ENCODE assay signal across 18 mouse cellular contexts in the genomic region with DNA sequence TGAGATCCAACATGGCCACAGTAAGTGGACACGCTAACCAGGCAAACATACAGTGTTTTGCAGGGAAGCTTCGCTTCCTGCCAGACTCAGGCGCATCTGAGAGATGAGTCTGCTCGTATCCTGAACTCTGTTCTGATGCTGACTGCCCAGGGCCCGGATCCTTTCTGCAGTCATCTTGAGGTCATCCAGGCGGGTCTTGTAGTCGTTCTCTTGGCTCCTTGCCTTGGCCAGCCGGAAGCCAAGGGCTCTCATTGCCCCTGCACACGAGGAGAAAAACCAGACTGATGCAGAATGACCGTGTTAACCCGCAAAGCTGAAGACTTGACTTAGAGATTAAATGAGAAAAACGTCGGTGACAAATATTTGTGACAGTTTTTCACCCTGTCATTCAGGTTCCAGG. TPM values are rescaled to one million over a fixed set of nuclear protein-coding genes. Genes with fewer than 3 reads are reported as not detected.
DNase-seq lines count a peak whose midpoint lies in the region; ATAC-seq and TF ChIP-seq lines count a peak whose summit lies in the region.
"Had no signal": no experiment of that assay in that cellular context is flagged by ENCODE, and none has a peak within 500 bp of the region (broad histone marks: within the 10 kb centered on the region; RNA-seq: fewer than 3 reads in every experiment).

No protein-coding gene starts in this region.

- no peaks in the 10 kb centered on the region for H3K9me3 ChIP-seq in heart, embryonic 12.5 days (replicated peaks)
- H3K9me3 ChIP-seq in liver, postnatal 0 days (ENCODE audit: low read length): no peaks in the 10 kb centered on the region
- no peaks in the 10 kb centered on the region for H3K9me3 ChIP-seq in midbrain, embryonic 13.5 days
- H3K9me3 ChIP-seq: heart, embryonic 13.5 days had no signal

- DNase-seq in heart, adult 18-20 months: peak; percentile 55
- peak; percentile 11 for DNase-seq in liver, adult 2 months (ENCODE audit: extremely low read depth, low read depth, low spot score)
- DNase-seq in liver, postnatal 0 days: no peak
- peak; percentile 70 for DNase-seq in gastrocnemius, adult 2 months
- peak; percentile 41 for DNase-seq in heart, postnatal 25 days (ENCODE audit: low spot score)
- DNase-seq in cerebellum, adult 11-12 months: no peak
- DNase-seq: adrenal gland, postnatal 25 days; B cell, adult 2 months; cerebellum, adult 9-11 months; right cerebral cortex, adult 18-20 months; thymus, adult 2 months had no signal

- TF ChIP-seq POLR2A in liver, adult 2 months (IDR thresholded peaks at IDR 0.05; ENCODE audit: extremely low read depth, insufficient read depth, low read length): no peak

- no peaks in the 10 kb centered on the region for H3K36me3 ChIP-seq in heart, embryonic 12.5 days
- no peaks in the 10 kb centered on the region for H3K36me3 ChIP-seq in liver, adult 2 months (ENCODE audit: control insufficient read depth, insufficient read depth, low read length)
- H3K36me3 ChIP-seq in liver, postnatal 0 days (replicated peaks; ENCODE audit: insufficient read depth, low read length): no peaks in the 10 kb centered on the region
- no peaks in the 10 kb centered on the region for H3K36me3 ChIP-seq in midbrain, embryonic 13.5 days
- H3K36me3 ChIP-seq: heart, embryonic 13.5 days had no signal

- no peaks in the 10 kb centered on the region for H3K27me3 ChIP-seq in heart, embryonic 12.5 days (replicated peaks)
- H3K27me3 ChIP-seq in liver, adult 2 months (ENCODE audit: control insufficient read depth, insufficient read depth, low read length): no peaks in the 10 kb centered on the region
- H3K27me3 ChIP-seq in liver, postnatal 0 days (ENCODE audit: insufficient read depth, low read length): no peaks in the 10 kb centered on the region
- no peaks in the 10 kb centered on the region for H3K27me3 ChIP-seq in midbrain, embryonic 13.5 days
- H3K27me3 ChIP-seq: heart, embryonic 13.5 days; Patski had no signal

- H3K9ac ChIP-seq in heart, embryonic 12.5 days: no peak overlapping the region
- H3K9ac ChIP-seq in liver, adult 2 months (ENCODE audit: low read depth, low read length): no peak overlapping the region
- no peak overlapping the region for H3K9ac ChIP-seq in liver, postnatal 0 days (replicated peaks)
- no peak overlapping the region for H3K9ac ChIP-seq in midbrain, embryonic 13.5 days (replicated peaks)
- H3K9ac ChIP-seq: heart, embryonic 13.5 days had no signal

- no peak overlapping the region for H3K27ac ChIP-seq in heart, embryonic 12.5 days (ENCODE audit: poor library complexity, severe bottlenecking)
- no peak overlapping the region for H3K27ac ChIP-seq in liver, adult 2 months (replicated peaks; ENCODE audit: insufficient read depth, low read depth, low read length)
- H3K27ac ChIP-seq in liver, postnatal 0 days (ENCODE audit: low read depth): no peak overlapping the region
- H3K27ac ChIP-seq in gastrocnemius, adult 2 months: peak overlapping the region; percentile 17
- no peak overlapping the region for H3K27ac ChIP-seq in midbrain, embryonic 13.5 days
- H3K27ac ChIP-seq: heart, embryonic 13.5 days had no signal

- no peak overlapping the region for H3K4me2 ChIP-seq in heart, embryonic 12.5 days
- H3K4me2 ChIP-seq in liver, postnatal 0 days (ENCODE audit: low read depth, low read length): no peak overlapping the region
- H3K4me2 ChIP-seq in midbrain, embryonic 13.5 days (replicated peaks): no peak overlapping the region
- H3K4me2 ChIP-seq: heart, embryonic 13.5 days had no signal

- no peak overlapping the region for H3K4me3 ChIP-seq in heart, embryonic 12.5 days
- H3K4me3 ChIP-seq in liver, adult 2 months (ENCODE audit: insufficient read depth, low read depth, low read length): no peak overlapping the region
- H3K4me3 ChIP-seq in liver, postnatal 0 days (ENCODE audit: low read depth, low read length): no peak overlapping the region
- no peak overlapping the region for H3K4me3 ChIP-seq in gastrocnemius, adult 2 months
- H3K4me3 ChIP-seq in midbrain, embryonic 13.5 days (replicated peaks): no peak overlapping the region
- H3K4me3 ChIP-seq: heart, embryonic 13.5 days had no signal

- WGBS in heart, embryonic 12.5 days: 58% methylated on average over 13 of the region's 13 CpGs
- 83% methylated on average over 13 of the region's 13 CpGs for WGBS in liver, adult 2 months
- 73% methylated on average over 13 of the region's 13 CpGs for WGBS in liver, postnatal 0 days (ENCODE audit: insufficient replicate concordance)
- 88% methylated on average over 13 of the region's 13 CpGs for WGBS in midbrain, embryonic 13.5 days

- H3K4me1 ChIP-seq in heart, embryonic 12.5 days (replicated peaks): peaks cover 60% of the 10 kb centered on the region
- H3K4me1 ChIP-seq in liver, adult 2 months (ENCODE audit: control insufficient read depth, insufficient read depth, low read length): no peaks in the 10 kb centered on the region
- H3K4me1 ChIP-seq in liver, postnatal 0 days (ENCODE audit: insufficient read depth): no peaks in the 10 kb centered on the region
- peaks cover 9% of the 10 kb centered on the region for H3K4me1 ChIP-seq in midbrain, embryonic 13.5 days (replicated peaks)

- intact Hi-C loops in gastrocnemius, adult 2 months (cut with DNase I): no loop called here
- intact Hi-C loops in heart, postnatal 25 days (cut with DNase I): no loop called here

- TF ChIP-seq EP300 in liver, postnatal 0 days (IDR thresholded peaks at IDR 0.05; ENCODE audit: low read depth): no peak

- no peak for ATAC-seq in heart, embryonic 12.5 days (ENCODE audit: insufficient number of reproducible peaks, low FRiP score)
- no peak for ATAC-seq in liver, postnatal 0 days
- no peak for ATAC-seq in midbrain, embryonic 13.5 days
- ATAC-seq: activated CD4-positive, CD25-positive, alpha-beta regulatory T cell, adult 4 months; inflammation-experienced regulatory T-cells, adult 6 months; Patski had no signal

- no peak for TF ChIP-seq CTCF in liver, adult 2 months (IDR thresholded peaks at IDR 0.05; ENCODE audit: low read depth, low read length)
- no peak for TF ChIP-seq CTCF in liver, postnatal 0 days (IDR thresholded peaks at IDR 0.05; ENCODE audit: low read depth)
- TF ChIP-seq CTCF in gastrocnemius, adult 2 months (IDR thresholded peaks at IDR 0.05): no peak

- no peaks in the 10 kb centered on the region for H3K79me2 ChIP-seq in liver, adult 2 months (ENCODE audit: control insufficient read depth, insufficient read depth, low read length)

RNA-seq across cellular contexts. Expression of a gene that starts 49.6 kb away (rescaled TPM):
- total RNA-seq in heart, adult 18-20 months (2021): 10 to 100 TPM; 12.3 to 13.2 TPM
- polyA plus RNA-seq in heart, embryonic 12.5 days (2016; fragmentation: Nextera tagmentation; extraction: Ambion mirVana): 8.7 and 9.8 TPM in 2 replicates
- total RNA-seq in liver, adult 2 months (2014; rRNA removed): 0.18 and 0.27 TPM in 2 replicates
- 0.05 and 0.09 TPM in 2 replicates for polyA plus RNA-seq in liver, adult 2 months (2012; rRNA removed)
- 0.34 and 0.45 TPM in 2 replicates for polyA plus RNA-seq in liver, postnatal 0 days (2015; fragmentation: Nextera tagmentation; extraction: Ambion mirVana)
- 1 to 10 TPM; 3.8 to 4.4 TPM for total RNA-seq in gastrocnemius, adult 2 months (2021)
- total RNA-seq in heart, postnatal 25 days (2021): 1 to 10 TPM; 8.7 to 9.3 TPM
- 0.44 and 0.53 TPM in 2 replicates for polyA plus RNA-seq in midbrain, embryonic 13.5 days (2015; fragmentation: Nextera tagmentation; extraction: Ambion mirVana)
- total RNA-seq: megakaryocyte-erythroid progenitor cell, adult 5-6 weeks had no signal

Comparison
In these comparisons a context has a peak if more than half of its experiments do, and no peak if none do; other contexts are left out.
1. DNase-seq: peak in heart, adult 18-20 months (2 of 2), liver, adult 2 months (single experiment), gastrocnemius, adult 2 months (single experiment) and heart, postnatal 25 days (single experiment); none in liver, postnatal 0 days (single experiment) and cerebellum, adult 11-12 months (single experiment).